Mouse (Mus musculus): ENCODE measurements around the gene Slc40a1. TPM values are rescaled to one million over a fixed set of nuclear protein-coding genes. Genes with fewer than 3 reads are reported as not detected.

The Slc40a1 gene
- total and polyA plus RNA-seq, 2 experiments from 2014 or later = 15.7 to 26.6 TPM

GRCm38 (mm10) chr1:45894168-45894912, 32.0 kb downstream of the Slc40a1 start:
- no peaks in the 10 kb centered on the region for H3K36me3 ChIP-seq (ENCODE audit: insufficient read depth, low read length)
- no peak overlapping the region for H3K27ac ChIP-seq
- ATAC-seq (no peak), DNase-seq (ENCODE audit: low spot score) (no peak)
- H3K27me3 ChIP-seq (ENCODE audit: insufficient read depth, low read length) = no peaks in the 10 kb centered on the region
- no peak overlapping the region for H3K4me2 ChIP-seq (ENCODE audit: low read depth, low read length)
- no peaks in the 10 kb centered on the region for H3K4me1 ChIP-seq (ENCODE audit: insufficient read depth, low read length)
- H3K9me3 ChIP-seq (ENCODE audit: low read length) = no peaks in the 10 kb centered on the region
- H3K4me3 ChIP-seq (ENCODE audit: low read length) = no peak overlapping the region
- no peak overlapping the region for H3K9ac ChIP-seq (replicated peaks; ENCODE audit: low read length)
- WGBS = 91% methylated on average over 6 of the region's 6 CpGs
- no peak for TF ChIP-seq CTCF (IDR thresholded peaks at IDR 0.05; ENCODE audit: low read depth)

GRCm38 (mm10) chr1:45891986-45892385, 34.3 kb downstream of the Slc40a1 start:
- 79% methylated on average over 2 of the region's 2 CpGs for WGBS
- Histone ChIP-seq H3K36me3 (ENCODE audit: insufficient read depth, low read length) (no peaks in the 10 kb centered on the region), H3K27ac (no peak overlapping the region), H3K4me1 (ENCODE audit: insufficient read depth, low read length) (no peaks in the 10 kb centered on the region), H3K9me3 (ENCODE audit: low read length) (no peaks in the 10 kb centered on the region), H3K4me2 (ENCODE audit: low read depth, low read length) (no peak overlapping the region), H3K27me3 (ENCODE audit: insufficient read depth, low read length) (no peaks in the 10 kb centered on the region), H3K4me3 (ENCODE audit: low read length) (no peak overlapping the region), H3K9ac (replicated peaks; ENCODE audit: low read length) (no peak overlapping the region)
- no peak for DNase-seq (ENCODE audit: low spot score)
- TF ChIP-seq CTCF (IDR thresholded peaks at IDR 0.05; ENCODE audit: low read depth) = no peak
- ATAC-seq = no peak

GRCm38 (mm10) chr1:45890173-45890572, 36.1 kb downstream of the Slc40a1 start, which contains the start of gene Gm5269:
Gene Gm5269 (minus strand): TSS chr1:45890273.
- Histone ChIP-seq H3K27me3 (ENCODE audit: insufficient read depth, low read length) (no peaks in the 10 kb centered on the region), H3K4me3 (ENCODE audit: low read length) (no peak within 1 kb of the TSS), H3K9ac (replicated peaks; ENCODE audit: low read length) (no peak within 1 kb of the TSS), H3K9me3 (ENCODE audit: low read length) (no peaks in the 10 kb centered on the region), H3K4me1 (ENCODE audit: insufficient read depth, low read length) (no peaks in the 10 kb centered on the region), H3K27ac (no peak within 1 kb of the TSS), H3K4me2 (ENCODE audit: low read depth, low read length) (no peak within 1 kb of the TSS), H3K36me3 (ENCODE audit: insufficient read depth, low read length) (no peaks in the 10 kb centered on the region)
- no peak for ATAC-seq
- DNase-seq (ENCODE audit: low spot score) = no peak
- no peak for TF ChIP-seq CTCF (IDR thresholded peaks at IDR 0.05; ENCODE audit: low read depth)

- ATAC-seq = no peak
- Histone ChIP-seq H3K9ac (replicated peaks; ENCODE audit: low read length) (no peak overlapping the region), H3K27ac (no peak overlapping the region), H3K4me1 (ENCODE audit: insufficient read depth, low read length) (no peaks in the 10 kb centered on the region), H3K36me3 (ENCODE audit: insufficient read depth, low read length) (no peaks in the 10 kb centered on the region), H3K4me2 (ENCODE audit: low read depth, low read length) (no peak overlapping the region), H3K27me3 (ENCODE audit: insufficient read depth, low read length) (no peaks in the 10 kb centered on the region), H3K9me3 (ENCODE audit: low read length) (no peaks in the 10 kb centered on the region), H3K4me3 (ENCODE audit: low read length) (no peak overlapping the region)
- no peak for TF ChIP-seq CTCF (IDR thresholded peaks at IDR 0.05; ENCODE audit: low read depth)
- DNase-seq (ENCODE audit: low spot score) = no peak
- WGBS = 87% methylated on average over 9 of the region's 9 CpGs
These were observed 39.5 kb downstream of the Slc40a1 start for GRCm38 (mm10) chr1:45886800-45887199.

- TF ChIP-seq CTCF (IDR thresholded peaks at IDR 0.05; ENCODE audit: low read depth) = no peak
- Histone ChIP-seq H3K27me3 (ENCODE audit: insufficient read depth, low read length) (no peaks in the 10 kb centered on the region), H3K9me3 (ENCODE audit: low read length) (no peaks in the 10 kb centered on the region), H3K36me3 (ENCODE audit: insufficient read depth, low read length) (no peaks in the 10 kb centered on the region), H3K4me2 (ENCODE audit: low read depth, low read length) (no peak overlapping the region), H3K27ac (no peak overlapping the region), H3K4me1 (ENCODE audit: insufficient read depth, low read length) (no peaks in the 10 kb centered on the region), H3K4me3 (ENCODE audit: low read length) (no peak overlapping the region), H3K9ac (replicated peaks; ENCODE audit: low read length) (no peak overlapping the region)
- no peak for DNase-seq (ENCODE audit: low spot score)
- ATAC-seq = no peak
These were observed 42.9 kb downstream of the Slc40a1 start for GRCm38 (mm10) chr1:45883378-45883777.

- no peak overlapping the region for H3K4me2 ChIP-seq (ENCODE audit: low read depth, low read length)
- H3K27me3 ChIP-seq (ENCODE audit: insufficient read depth, low read length) = no peaks in the 10 kb centered on the region
- H3K4me3 ChIP-seq (ENCODE audit: low read length) = no peak overlapping the region
- no peak overlapping the region for H3K9ac ChIP-seq (replicated peaks; ENCODE audit: low read length)
- DNase-seq (ENCODE audit: low spot score) = no peak
- H3K9me3 ChIP-seq (ENCODE audit: low read length) = no peaks in the 10 kb centered on the region
- no peak overlapping the region for H3K27ac ChIP-seq
- no peak for ATAC-seq
- H3K4me1 ChIP-seq (ENCODE audit: insufficient read depth, low read length) = no peaks in the 10 kb centered on the region
- 51% methylated on average over 6 of the region's 6 CpGs for WGBS
- H3K36me3 ChIP-seq (ENCODE audit: insufficient read depth, low read length) = no peaks in the 10 kb centered on the region
- no peak for TF ChIP-seq CTCF (IDR thresholded peaks at IDR 0.05; ENCODE audit: low read depth)
These were observed 44.2 kb downstream of the Slc40a1 start for GRCm38 (mm10) chr1:45882076-45882475.

- no peak for DNase-seq (ENCODE audit: low spot score)
- ATAC-seq = no peak
- H3K27me3 ChIP-seq (ENCODE audit: insufficient read depth, low read length) = no peaks in the 10 kb centered on the region
- 76% methylated on average over 3 of the region's 3 CpGs for WGBS
- no peak overlapping the region for H3K4me2 ChIP-seq (ENCODE audit: low read depth, low read length)
- TF ChIP-seq CTCF (IDR thresholded peaks at IDR 0.05; ENCODE audit: low read depth) = no peak
- H3K4me1 ChIP-seq (ENCODE audit: insufficient read depth, low read length) = no peaks in the 10 kb centered on the region
- H3K9ac ChIP-seq (replicated peaks; ENCODE audit: low read length) = no peak overlapping the region
- H3K9me3 ChIP-seq (ENCODE audit: low read length) = no peaks in the 10 kb centered on the region
- no peak overlapping the region for H3K4me3 ChIP-seq (ENCODE audit: low read length)
- no peak overlapping the region for H3K27ac ChIP-seq
- H3K36me3 ChIP-seq (ENCODE audit: insufficient read depth, low read length) = no peaks in the 10 kb centered on the region
These were observed 45.0 kb downstream of the Slc40a1 start for GRCm38 (mm10) chr1:45881228-45881832.

Data from hindbrain, postnatal 0 days (tissue).